Mouse (Mus musculus): ENCODE measurements at regions not wholly inside any gene's neighbourhood (a gene's known extent, or its start where the extent isn't known, plus 50 kb on each side); places are given as distances from the start of the nearest gene placed in this dataset.
A peak's percentile ranks its signal among the peaks of the same experiment; 100 is the strongest.

- TF ChIP-seq GATA1 (IDR thresholded peaks at IDR 0.05; ENCODE audit: borderline replicate concordance, low read length) (peak; percentile 90), FLI1 (IDR thresholded peaks at IDR 0.05; ENCODE audit: low read length) (peak; percentile 98)
Measured at GRCm38 (mm10) chr10:66864161-66864862, 231.6 kb upstream of the Jmjd1c start.
